Mouse (Mus musculus) adrenal gland, postnatal 14 days (tissue): ENCODE data around the gene Phlpp1. TPM values are rescaled to one million over a fixed set of nuclear protein-coding genes. Genes with fewer than 3 reads are reported as not detected.
A peak's percentile ranks its signal among the peaks of the same experiment; 100 is the strongest.

Source experiments
- DNase-seq: peaks from one replicate; pipeline ENCODE4 v3.0.0; 2021; ENCODE audit warnings: mixed read lengths
- total RNA-seq: library from RNA; stranded (reverse); gene quantifications from 2 replicates; pipeline ENCODE4 v1.2.3, GENCODE M21; 2021

Gene Phlpp1
- total RNA-seq, 1 experiment from 2014 or later = 19.3 TPM

- DNase-seq = no peak
Observed at GRCm38 (mm10) chr1:106194263-106194662, 22.7 kb downstream of the Phlpp1 start.

GRCm38 (mm10) chr1:106197991-106198390, 26.4 kb downstream of the Phlpp1 start:
- DNase-seq = no peak

- no peak for DNase-seq
Observed at GRCm38 (mm10) chr1:106199109-106199508, 27.6 kb downstream of the Phlpp1 start.

- peak; percentile 61 for DNase-seq
Observed at GRCm38 (mm10) chr1:106199686-106200085, 28.1 kb downstream of the Phlpp1 start.

GRCm38 (mm10) chr1:106201025-106201424, 29.5 kb downstream of the Phlpp1 start:
- no peak for DNase-seq

- DNase-seq = no peak
Observed at GRCm38 (mm10) chr1:106201929-106202328, 30.4 kb downstream of the Phlpp1 start.

- no peak for DNase-seq
Observed at GRCm38 (mm10) chr1:106203942-106204341, 32.4 kb downstream of the Phlpp1 start.

GRCm38 (mm10) chr1:106204350-106204749, 32.8 kb downstream of the Phlpp1 start:
- no peak for DNase-seq

GRCm38 (mm10) chr1:106208581-106208980, 37.0 kb downstream of the Phlpp1 start:
- DNase-seq = no peak

GRCm38 (mm10) chr1:106210461-106210860, 38.9 kb downstream of the Phlpp1 start:
- no peak for DNase-seq

- no peak for DNase-seq
Observed at GRCm38 (mm10) chr1:106211146-106211545, 39.6 kb downstream of the Phlpp1 start.

- no peak for DNase-seq
Observed at GRCm38 (mm10) chr1:106220431-106220830, 48.9 kb downstream of the Phlpp1 start.

- DNase-seq = no peak
Observed at GRCm38 (mm10) chr1:106221371-106221770, 49.8 kb downstream of the Phlpp1 start.

- no peak for DNase-seq
Observed at GRCm38 (mm10) chr1:106221964-106222363, 50.4 kb downstream of the Phlpp1 start.

GRCm38 (mm10) chr1:106226613-106227012, 55.1 kb downstream of the Phlpp1 start:
- no peak for DNase-seq

GRCm38 (mm10) chr1:106230313-106230712, 58.8 kb downstream of the Phlpp1 start:
- no peak for DNase-seq

- no peak for DNase-seq
Observed at GRCm38 (mm10) chr1:106231345-106231744, 59.8 kb downstream of the Phlpp1 start.

GRCm38 (mm10) chr1:106231805-106232459, 60.4 kb downstream of the Phlpp1 start:
- DNase-seq = no peak

GRCm38 (mm10) chr1:106232460-106232850, 60.9 kb downstream of the Phlpp1 start:
- no peak for DNase-seq

GRCm38 (mm10) chr1:106236986-106237385, 65.4 kb downstream of the Phlpp1 start:
- DNase-seq = no peak

GRCm38 (mm10) chr1:106240116-106240685, 68.6 kb downstream of the Phlpp1 start:
- no peak for DNase-seq

GRCm38 (mm10) chr1:106241059-106241458, 69.5 kb downstream of the Phlpp1 start:
- DNase-seq = no peak

GRCm38 (mm10) chr1:106242129-106242528, 70.6 kb downstream of the Phlpp1 start:
- DNase-seq = no peak

GRCm38 (mm10) chr1:106243371-106243770, 71.8 kb downstream of the Phlpp1 start:
- no peak for DNase-seq
